Mouse (Mus musculus) monocyte, adult 5-6 weeks (primary cell): ENCODE measurements around the gene Slc5a3. TPM values are rescaled to one million over a fixed set of nuclear protein-coding genes. Genes with fewer than 3 reads are reported as not detected.

ENCODE experiments used
- ATAC-seq: fragments of 153-309, 156-312 bp; replicated peaks from 2 replicates; pipeline ENCODE4 v1.8.0; 2017; ENCODE audit warnings: mild to moderate bottlenecking; ENCODE audit not compliant: low TSS enrichment, insufficient number of reproducible peaks, severe bottlenecking, poor library complexity, low FRiP score
- total RNA-seq: library from RNA; stranded (forward); fragments of 200-1000, 200-491, 200-594 nt; gene quantifications from 3 replicates; pipeline ENCODE4 v1.2.3, GENCODE M21; 2017

Slc5a3 gene
- total RNA-seq: 1.6 to 4.6 TPM (median 1.9 TPM) in 3 replicates

- peak; percentile 76 for ATAC-seq
These were observed at the start of gene Slc5a3, which contains the start of the genes Mrps6 and Gm49711 for GRCm38 (mm10) chr16:92057852-92058643. Gene Slc5a3, plus strand, starts transcription at chr16:92058322. Gene Mrps6, plus strand, starts transcription at chr16:92058270. Gene Gm49711, plus strand, starts transcription at chr16:92058316.

DNA sequence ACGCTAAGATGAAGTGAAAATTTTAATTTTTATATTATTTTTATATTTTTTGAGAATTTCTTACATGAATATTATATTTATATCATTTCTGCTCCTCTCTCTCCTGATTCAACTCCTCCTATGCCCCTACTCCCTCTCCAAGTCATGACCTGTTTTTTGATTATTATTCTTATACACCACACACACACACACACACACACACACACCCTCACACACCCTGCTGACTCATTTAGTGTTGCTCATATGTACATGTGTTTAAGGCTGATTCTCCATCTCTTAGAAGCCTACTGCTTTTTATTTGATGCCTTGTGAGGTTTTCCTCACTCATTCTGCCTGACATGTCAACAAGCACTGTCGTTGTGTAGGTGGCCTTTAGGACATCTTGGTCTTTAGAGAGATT, 48.5 kb upstream of the Slc5a3 start:
- ATAC-seq: no peak

GRCm38 (mm10) chr16:92016792-92017191, 41.3 kb upstream of the Slc5a3 start:
- ATAC-seq: no peak

- 0 out of 2 replicates have a peak, but pooled peaks have one; percentile 40 for ATAC-seq
These were observed 38.7 kb upstream of the Slc5a3 start for GRCm38 (mm10) chr16:92019141-92020118.

GRCm38 (mm10) chr16:92021656-92022400, 36.3 kb upstream of the Slc5a3 start:
- no peak for ATAC-seq

DNA sequence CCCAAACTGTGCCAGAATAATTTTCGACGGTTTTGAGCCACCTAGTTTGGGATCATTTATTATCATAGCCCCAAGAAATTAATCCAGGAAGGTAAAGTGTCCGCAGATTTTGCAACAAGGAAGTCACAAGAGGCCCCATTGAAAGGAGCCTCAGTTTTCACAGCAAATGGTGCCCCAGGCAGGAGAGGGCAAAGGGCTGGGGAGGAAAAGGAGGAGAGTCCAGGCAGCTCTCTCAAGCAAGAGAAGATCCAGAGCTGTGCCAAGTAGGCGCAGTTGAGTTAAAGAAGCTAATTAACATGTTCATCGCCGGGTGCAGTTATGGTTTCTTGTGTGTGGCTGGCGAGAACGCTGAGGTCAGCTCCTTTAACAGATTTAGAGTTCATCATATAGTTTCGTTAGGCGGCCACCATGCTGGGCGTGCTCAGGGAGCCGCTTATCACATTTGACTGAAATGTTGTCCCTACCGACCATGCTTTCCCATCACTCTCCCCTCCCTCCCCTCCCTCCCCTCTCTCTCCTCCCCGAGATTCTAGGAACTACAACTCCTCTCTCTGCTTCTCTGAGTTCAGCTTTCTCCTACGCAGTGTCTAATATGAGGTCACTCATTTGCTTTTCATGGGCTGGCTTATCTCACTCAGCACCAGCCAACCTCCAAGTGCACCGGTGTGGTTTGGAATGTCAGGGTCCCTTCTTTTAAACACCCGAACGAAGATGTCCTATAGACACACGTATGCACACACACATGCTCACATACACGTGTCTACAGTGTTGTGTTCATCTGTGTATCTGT, 35.4 kb upstream of the Slc5a3 start:
- no peak for ATAC-seq

DNA sequence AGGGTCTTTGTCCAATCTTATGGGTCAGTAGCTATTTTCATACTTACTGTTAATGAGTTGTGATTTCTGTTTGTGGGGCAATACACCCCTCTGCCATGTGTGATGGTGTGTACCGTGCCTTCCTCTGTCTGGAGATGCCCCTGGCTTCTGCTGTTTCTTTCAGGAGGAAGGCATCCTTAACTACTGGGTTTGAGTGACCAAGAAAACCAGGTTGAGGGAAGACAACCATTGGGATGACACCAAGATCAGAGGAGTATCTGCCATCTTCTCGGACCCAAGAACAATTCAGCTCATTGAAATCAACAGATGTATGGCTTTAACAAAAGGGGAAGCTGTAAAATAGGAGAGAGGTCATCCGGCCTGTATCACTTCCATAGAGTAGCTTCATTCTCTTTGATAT, 24.8 kb upstream of the Slc5a3 start:
- ATAC-seq: no peak

DNA sequence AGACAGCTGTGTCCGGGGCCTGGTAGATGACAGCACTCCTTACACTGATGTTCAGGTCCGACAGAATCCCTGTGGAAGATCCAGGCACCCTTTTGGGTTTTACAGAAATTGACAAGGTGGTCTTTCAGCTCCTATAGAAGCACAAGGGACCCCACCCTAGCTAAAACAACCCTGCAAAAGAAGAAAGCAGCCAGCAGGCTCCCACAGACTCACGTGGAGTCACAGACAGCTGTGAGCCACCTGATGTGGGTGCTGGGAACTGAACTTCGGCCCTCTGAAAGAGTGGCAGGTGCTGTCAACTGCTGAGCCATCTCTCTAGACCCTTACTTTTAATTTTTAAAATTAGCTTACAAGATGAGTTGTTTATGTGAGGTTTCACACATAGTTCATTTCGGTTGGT, 23.4 kb upstream of the Slc5a3 start:
- no peak for ATAC-seq

DNA sequence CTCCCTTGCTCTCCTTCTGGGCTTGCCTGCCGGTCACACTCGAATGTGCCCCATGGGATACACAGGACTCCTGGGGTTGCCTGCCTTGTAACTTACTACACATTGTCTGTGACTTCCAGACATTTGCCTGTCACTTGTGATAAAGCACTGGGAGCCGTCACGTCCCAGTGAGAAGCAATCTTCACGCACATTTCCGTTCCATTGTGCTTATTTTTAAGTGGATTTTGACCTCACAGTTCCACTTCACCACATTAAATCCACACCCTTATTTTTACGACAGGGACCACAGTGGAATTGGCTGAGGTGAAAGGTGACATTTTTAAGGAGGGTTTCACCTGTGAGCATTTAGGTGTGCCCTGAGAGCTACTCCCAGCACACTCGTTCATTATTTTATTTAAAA, 21.4 kb upstream of the Slc5a3 start:
- ATAC-seq: no peak

DNA sequence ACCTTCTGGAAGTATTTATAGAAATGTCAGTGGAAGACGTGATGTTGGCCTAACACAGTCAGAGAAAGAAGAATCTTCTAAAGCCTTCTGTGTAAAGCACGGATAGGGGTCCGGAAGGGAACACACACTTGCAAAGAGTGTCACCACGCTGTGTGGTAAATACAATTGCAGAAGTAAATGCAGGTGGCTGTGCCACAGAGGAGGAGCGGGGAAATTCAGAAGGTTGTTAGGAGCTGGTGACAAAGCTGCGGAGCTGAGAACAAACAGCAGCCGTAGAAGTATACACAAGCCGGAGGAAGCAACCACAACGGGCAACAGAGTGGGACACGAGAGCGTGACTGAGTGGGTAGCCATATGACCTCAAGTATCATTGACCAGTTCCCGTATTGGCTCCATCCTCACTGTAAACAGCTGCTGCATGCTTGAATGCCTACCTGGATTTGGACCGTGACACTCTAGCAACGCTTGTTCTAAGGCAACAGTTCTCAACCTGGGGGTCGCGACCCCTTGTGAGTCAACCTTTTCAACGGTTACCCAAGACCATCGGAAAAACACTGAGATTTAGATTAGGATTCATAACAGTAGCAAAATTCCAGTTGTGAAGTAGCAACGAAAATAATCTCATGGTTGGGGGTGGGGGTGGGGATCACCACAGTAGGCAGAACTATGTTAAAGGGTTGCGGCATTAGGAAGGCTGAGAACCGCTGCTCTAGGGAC, 20.1 kb upstream of the Slc5a3 start:
- no peak for ATAC-seq

GRCm38 (mm10) chr16:92039421-92039820, 18.7 kb upstream of the Slc5a3 start:
- ATAC-seq: no peak

GRCm38 (mm10) chr16:92039966-92040365, 18.2 kb upstream of the Slc5a3 start:
- ATAC-seq: no peak

- no peak for ATAC-seq
These were observed 6.3 kb upstream of the Slc5a3 start for GRCm38 (mm10) chr16:92051777-92052310.

GRCm38 (mm10) chr16:92052569-92052968, 5.6 kb upstream of the Slc5a3 start:
- no peak for ATAC-seq

- ATAC-seq: no peak
These were observed 1.4 kb upstream of the Slc5a3 start for GRCm38 (mm10) chr16:92056711-92057110.

DNA sequence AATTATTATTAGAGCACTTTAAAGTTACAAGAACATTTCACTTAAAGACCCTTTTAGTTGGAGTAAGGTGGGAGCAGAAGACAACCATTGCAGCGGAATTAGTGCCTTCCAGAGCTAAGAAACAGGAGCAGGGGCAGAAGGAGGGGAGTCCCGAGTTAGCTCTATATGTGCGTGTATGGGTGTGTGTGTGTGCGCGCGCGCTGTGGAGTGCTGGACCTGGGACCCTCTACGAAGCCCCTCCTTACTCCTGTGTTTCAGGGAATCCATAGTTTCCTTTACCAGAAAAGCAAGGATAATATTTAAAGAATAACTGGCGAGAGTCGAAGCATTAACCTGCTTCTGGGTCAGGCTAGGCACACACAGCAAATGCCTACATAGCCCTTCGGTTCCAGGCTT, 668 bp upstream of the Slc5a3 start:
- ATAC-seq: no peak
